Mouse (Mus musculus): ENCODE data around the gene Mcu. TPM values are rescaled to one million over a fixed set of nuclear protein-coding genes. Genes with fewer than 3 reads are reported as not detected.

Mcu gene
- total and polyA plus RNA-seq, 3 experiments, result 4.9 to 5.7 (median 5.3) TPM

- peaks cover 4% of the 10 kb centered on the region in 2 experiments; a peak in 3 of 4 replicates for H3K4me1 ChIP-seq (ENCODE audit: control insufficient read depth in 1 of 2, insufficient read depth in 2 of 2)
- in situ Hi-C loops (cut with MboI; ENCODE audit: low pct_ligation_motif_present, low pct_unique_long_range_greater_than_20kb, low sequenced_read_pairs), result no loop called here
- no peaks in the 10 kb centered on the region for H3K79me2 ChIP-seq (replicated peaks; ENCODE audit: control insufficient read depth, extremely low read depth, insufficient read depth, poor library complexity, severe bottlenecking)
- dilution Hi-C loops (cut with MboI; ENCODE audit: extremely low pct_ligation_motif_present, extremely low pct_unique_long_range_greater_than_20kb, low sequenced_read_pairs), result no loop called here
- no peak overlapping the region for H3K27ac ChIP-seq (ENCODE audit: insufficient read depth, low read depth)
- TF ChIP-seq SIN3A (IDR thresholded peaks at IDR 0.05; ENCODE audit: low read length), result no peak
- TF ChIP-seq EP300 (IDR thresholded peaks at IDR 0.05; ENCODE audit: low read length), result no peak
- TF ChIP-seq ZMIZ1 (IDR thresholded peaks at IDR 0.05; ENCODE audit: low read depth, low read length), result no peak
- no peak overlapping the region for H3K4me3 ChIP-seq (replicated peaks in 1 of 3; ENCODE audit: low read depth in 2 of 3, low read length in 2 of 3, poor library complexity in 1 of 3)
- H3K9ac ChIP-seq (ENCODE audit: insufficient read depth, low read depth), result no peak overlapping the region
- no peaks in the 10 kb centered on the region for H3K9me3 ChIP-seq (replicated peaks; ENCODE audit: low read length)
- H3K36me3 ChIP-seq (replicated peaks in 1 of 2; ENCODE audit: control insufficient read depth in 1 of 2, insufficient read depth in 1 of 2, low read length in 1 of 2), result no peaks in the 10 kb centered on the region
- H3K27me3 ChIP-seq (replicated peaks), result no peaks in the 10 kb centered on the region
- no peak overlapping the region for H3K4me2 ChIP-seq (ENCODE audit: insufficient read depth, low read depth, poor library complexity, severe bottlenecking)
- no peak for DNase-seq (ENCODE audit: extremely low read depth)
Observed at GRCm38 (mm10) chr10:59665503-59666291, 49.2 kb upstream of the Mcu start.

DNA sequence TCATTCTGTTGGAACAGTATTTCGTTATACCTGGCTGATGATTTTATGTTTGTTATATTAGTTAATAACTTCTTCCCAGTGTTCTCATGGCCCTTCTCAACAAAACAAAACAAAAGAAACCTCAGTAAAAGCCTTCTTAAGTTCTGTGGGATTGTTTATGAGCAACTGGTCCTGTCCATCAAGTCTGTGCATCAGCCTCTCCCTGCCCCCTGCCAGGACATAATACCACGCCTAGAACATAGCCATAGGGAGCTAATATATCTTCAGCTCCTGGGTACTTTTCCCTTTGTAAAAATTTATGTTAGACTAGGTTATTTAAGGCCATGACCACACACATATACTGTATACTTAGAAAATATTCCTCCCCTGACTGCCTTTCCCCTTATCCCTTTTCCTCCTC is 48.3 kb upstream of the Mcu start:
- in situ Hi-C loops (cut with MboI; ENCODE audit: low pct_ligation_motif_present, low pct_unique_long_range_greater_than_20kb, low sequenced_read_pairs), result no loop called here
- H3K27me3 ChIP-seq (replicated peaks), result no peaks in the 10 kb centered on the region
- no peaks in the 10 kb centered on the region for H3K9me3 ChIP-seq (replicated peaks; ENCODE audit: low read length)
- H3K4me3 ChIP-seq (replicated peaks in 1 of 3; ENCODE audit: low read depth in 2 of 3, low read length in 2 of 3, poor library complexity in 1 of 3), result no peak overlapping the region
- no peak overlapping the region for H3K9ac ChIP-seq (ENCODE audit: insufficient read depth, low read depth)
- no peak for TF ChIP-seq EP300 (IDR thresholded peaks at IDR 0.05; ENCODE audit: low read length)
- TF ChIP-seq MAFK (IDR thresholded peaks at IDR 0.05; ENCODE audit: insufficient replicate concordance, low read length), result no peak
- no peak for TF ChIP-seq HCFC1 (IDR thresholded peaks at IDR 0.05; ENCODE audit: low read depth, low read length)
- no peak for TF ChIP-seq JUN (IDR thresholded peaks at IDR 0.05; ENCODE audit: insufficient read depth, low read depth, low read length)
- no peak for TF ChIP-seq MYC (IDR thresholded peaks at IDR 0.05; ENCODE audit: low read depth, low read length)
- no peak for TF ChIP-seq CHD1 (IDR thresholded peaks at IDR 0.05; ENCODE audit: low read depth, low read length)
- no peak for TF ChIP-seq MEF2A (IDR thresholded peaks at IDR 0.05; ENCODE audit: borderline replicate concordance, low read depth, low read length)
- no peak for TF ChIP-seq CHD2 (IDR thresholded peaks at IDR 0.05; ENCODE audit: low read length)
- TF ChIP-seq CTCF (conservative IDR thresholded peaks at IDR 0.05 in 1 of 2, IDR thresholded peaks at IDR 0.05 in 1 of 2; ENCODE audit: low read depth in 2 of 2, low read length in 2 of 2), result no peak
- no peak for TF ChIP-seq MAZ (IDR thresholded peaks at IDR 0.05; ENCODE audit: low read depth, low read length)
- dilution Hi-C loops (cut with MboI; ENCODE audit: extremely low pct_ligation_motif_present, extremely low pct_unique_long_range_greater_than_20kb, low sequenced_read_pairs), result no loop called here
- H3K4me1 ChIP-seq (ENCODE audit: control insufficient read depth in 1 of 2, insufficient read depth in 2 of 2), result peaks cover 4% of the 10 kb centered on the region in 2 experiments; a peak in 3 of 4 replicates
- no peak overlapping the region for H3K4me2 ChIP-seq (ENCODE audit: insufficient read depth, low read depth, poor library complexity, severe bottlenecking)
- H3K27ac ChIP-seq (ENCODE audit: insufficient read depth, low read depth), result no peak overlapping the region
- no peaks in the 10 kb centered on the region for H3K36me3 ChIP-seq (replicated peaks in 1 of 2; ENCODE audit: control insufficient read depth in 1 of 2, insufficient read depth in 1 of 2, low read length in 1 of 2)
- DNase-seq (ENCODE audit: extremely low read depth), result no peak
- H3K79me2 ChIP-seq (replicated peaks; ENCODE audit: control insufficient read depth, extremely low read depth, insufficient read depth, poor library complexity, severe bottlenecking), result no peaks in the 10 kb centered on the region

GRCm38 (mm10) chr10:59656799-59657198 is 40.3 kb upstream of the Mcu start:
- Histone ChIP-seq H3K9ac (ENCODE audit: insufficient read depth, low read depth) (no peak overlapping the region), H3K36me3 (replicated peaks in 1 of 2; ENCODE audit: control insufficient read depth in 1 of 2, insufficient read depth in 1 of 2, low read length in 1 of 2) (no peaks in the 10 kb centered on the region), H3K27ac (ENCODE audit: insufficient read depth, low read depth) (no peak overlapping the region), H3K4me3 (replicated peaks in 1 of 3; ENCODE audit: low read depth in 2 of 3, low read length in 2 of 3, poor library complexity in 1 of 3) (no peak overlapping the region), H3K9me3 (replicated peaks; ENCODE audit: low read length) (no peaks in the 10 kb centered on the region), H3K4me1 (ENCODE audit: control insufficient read depth in 1 of 2, insufficient read depth in 2 of 2) (no peaks in the 10 kb centered on the region), H3K27me3 (replicated peaks) (no peaks in the 10 kb centered on the region), H3K4me2 (ENCODE audit: insufficient read depth, low read depth, poor library complexity, severe bottlenecking) (no peak overlapping the region), H3K79me2 (replicated peaks; ENCODE audit: control insufficient read depth, extremely low read depth, insufficient read depth, poor library complexity, severe bottlenecking) (no peaks in the 10 kb centered on the region)
- DNase-seq (ENCODE audit: extremely low read depth), result no peak
- dilution Hi-C loops (cut with MboI; ENCODE audit: extremely low pct_ligation_motif_present, extremely low pct_unique_long_range_greater_than_20kb, low sequenced_read_pairs), result no loop called here
- in situ Hi-C loops (cut with MboI; ENCODE audit: low pct_ligation_motif_present, low pct_unique_long_range_greater_than_20kb, low sequenced_read_pairs), result no loop called here
- no peak for TF ChIP-seq MEF2A (IDR thresholded peaks at IDR 0.05; ENCODE audit: borderline replicate concordance, low read depth, low read length)
- no peak for TF ChIP-seq SMC3 (IDR thresholded peaks at IDR 0.05; ENCODE audit: low read depth, low read length)
- no peak for TF ChIP-seq E2F4 (IDR thresholded peaks at IDR 0.05; ENCODE audit: insufficient replicate concordance, low read depth, low read length)
- TF ChIP-seq MAFK (IDR thresholded peaks at IDR 0.05; ENCODE audit: insufficient replicate concordance, low read length), result no peak
- no peak for TF ChIP-seq GABPA (IDR thresholded peaks at IDR 0.05; ENCODE audit: insufficient replicate concordance, low read depth, low read length)
- no peak for TF ChIP-seq CHD1 (IDR thresholded peaks at IDR 0.05; ENCODE audit: low read depth, low read length)
- TF ChIP-seq UBTF (IDR thresholded peaks at IDR 0.05; ENCODE audit: low read depth, low read length), result no peak
- no peak for TF ChIP-seq NELFE (IDR thresholded peaks at IDR 0.05; ENCODE audit: low read depth, low read length)
- no peak for TF ChIP-seq KAT2A (IDR thresholded peaks at IDR 0.05; ENCODE audit: insufficient replicate concordance, low read length)
- TF ChIP-seq SIN3A (IDR thresholded peaks at IDR 0.05; ENCODE audit: low read length), result no peak
- no peak for TF ChIP-seq RCOR1 (conservative IDR thresholded peaks at IDR 0.05; ENCODE audit: low read depth, low read length)
- TF ChIP-seq CTCF (conservative IDR thresholded peaks at IDR 0.05 in 1 of 2, IDR thresholded peaks at IDR 0.05 in 1 of 2; ENCODE audit: low read depth in 2 of 2, low read length in 2 of 2), result no peak
- TF ChIP-seq BHLHE40 (IDR thresholded peaks at IDR 0.05; ENCODE audit: low read depth, low read length), result no peak
- no peak for TF ChIP-seq ZMIZ1 (IDR thresholded peaks at IDR 0.05; ENCODE audit: low read depth, low read length)
- no peak for TF ChIP-seq POLR2A (IDR thresholded peaks at IDR 0.05; ENCODE audit: low read depth, low read length)
- no peak for TF ChIP-seq MYC (IDR thresholded peaks at IDR 0.05; ENCODE audit: low read depth, low read length)
- TF ChIP-seq IRF4 (IDR thresholded peaks at IDR 0.05; ENCODE audit: low read depth, low read length), result no peak
- TF ChIP-seq HCFC1 (IDR thresholded peaks at IDR 0.05; ENCODE audit: low read depth, low read length), result no peak
- TF ChIP-seq ZNF384 (IDR thresholded peaks at IDR 0.05; ENCODE audit: low read depth, low read length), result no peak
